Mouse (Mus musculus) embryo, embryonic 10 days (tissue): ENCODE data around the gene Suco.

Source experiments
- DNase-seq: peaks from one replicate; pipeline ENCODE4 v3.0.0-alpha.2; 2015; ENCODE audit warnings: low spot score

Suco gene

GRCm38 (mm10) chr1:161876553-161877447 lies at the start of gene Suco:
Gene Suco (minus strand): TSS chr1:161876682.
- DNase-seq, result peak; percentile 99

DNA sequence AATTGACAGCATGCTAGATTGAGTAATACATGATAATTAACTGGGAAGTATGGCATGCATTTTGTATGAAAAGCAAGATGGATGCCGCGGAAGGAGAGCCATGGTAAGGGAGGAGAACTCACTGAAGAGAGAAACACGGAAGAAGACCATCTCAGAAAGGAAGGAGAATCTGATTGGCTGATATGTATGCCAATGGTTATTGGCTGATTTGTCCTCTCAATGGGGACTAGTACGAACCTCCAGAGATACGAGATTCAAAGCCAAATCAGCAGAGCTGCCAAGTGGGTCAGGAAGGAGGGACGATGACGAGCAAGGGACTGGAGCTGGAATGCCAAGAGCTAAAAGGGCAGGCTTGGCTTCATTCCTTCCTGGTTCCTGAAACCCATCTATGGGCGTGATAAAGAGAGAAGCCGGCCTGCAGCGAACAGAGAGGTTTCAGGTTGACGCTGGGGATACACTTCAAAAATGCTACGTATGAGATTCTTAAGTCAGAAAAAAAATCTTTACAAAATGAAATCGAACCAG lies 48.9 kb upstream of the Suco start:
- DNase-seq, result no peak

- no peak for DNase-seq
Observed at GRCm38 (mm10) chr1:161924321-161924720, 47.8 kb upstream of the Suco start.

- no peak for DNase-seq
Observed at GRCm38 (mm10) chr1:161921928-161922327, 45.4 kb upstream of the Suco start.

- no peak for DNase-seq
Observed at GRCm38 (mm10) chr1:161920475-161921454, 44.3 kb upstream of the Suco start.

DNA sequence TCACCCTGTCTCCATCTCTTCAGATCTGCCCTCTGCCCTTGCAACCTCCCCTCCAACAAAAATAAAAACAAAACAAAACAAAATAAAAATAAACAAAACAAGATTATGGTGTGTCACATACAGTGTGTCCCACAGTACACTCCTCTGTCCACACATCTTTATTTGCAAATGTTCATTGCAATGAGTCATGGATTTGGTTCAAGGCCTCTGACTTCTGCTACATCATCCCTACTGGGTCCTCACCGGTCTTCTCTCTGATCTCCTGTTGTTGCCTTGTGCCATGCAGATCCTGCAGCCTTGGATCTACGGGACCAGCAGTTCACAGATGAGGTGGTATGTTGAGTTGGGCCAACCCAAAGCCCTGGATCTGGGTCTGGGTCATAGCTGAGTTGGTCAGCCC lies 43.1 kb upstream of the Suco start:
- no peak for DNase-seq

GRCm38 (mm10) chr1:161918682-161919372 lies 42.3 kb upstream of the Suco start:
- DNase-seq, result peak; percentile 9

DNA sequence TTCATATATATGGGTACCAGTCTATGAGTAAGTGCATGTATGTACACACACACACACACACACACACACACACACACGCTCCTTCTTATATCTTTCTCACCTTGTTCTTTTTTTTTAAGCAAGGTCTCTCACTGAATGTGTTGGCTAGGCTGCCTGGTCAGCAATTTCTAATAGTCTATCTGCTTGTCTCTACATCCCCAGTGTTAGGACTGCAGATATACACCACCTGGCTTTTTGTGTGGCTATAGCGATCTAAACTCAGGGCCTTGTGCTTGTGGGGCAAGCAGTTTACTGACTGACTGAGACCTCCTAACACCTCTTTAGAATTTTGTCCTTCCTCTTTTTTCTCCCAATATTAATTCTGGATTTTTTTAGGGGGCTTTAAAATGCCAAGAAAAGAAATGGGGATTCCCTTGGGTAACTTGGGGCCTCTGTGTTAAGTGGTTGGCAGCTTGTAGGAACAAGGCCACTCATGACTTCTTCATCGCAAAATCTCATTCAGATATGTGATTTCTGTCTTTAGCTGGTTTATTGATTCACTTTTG lies 41.5 kb upstream of the Suco start:
- DNase-seq, result no peak

GRCm38 (mm10) chr1:161916036-161916435 lies 39.6 kb upstream of the Suco start:
- peak; percentile 26 for DNase-seq

DNA sequence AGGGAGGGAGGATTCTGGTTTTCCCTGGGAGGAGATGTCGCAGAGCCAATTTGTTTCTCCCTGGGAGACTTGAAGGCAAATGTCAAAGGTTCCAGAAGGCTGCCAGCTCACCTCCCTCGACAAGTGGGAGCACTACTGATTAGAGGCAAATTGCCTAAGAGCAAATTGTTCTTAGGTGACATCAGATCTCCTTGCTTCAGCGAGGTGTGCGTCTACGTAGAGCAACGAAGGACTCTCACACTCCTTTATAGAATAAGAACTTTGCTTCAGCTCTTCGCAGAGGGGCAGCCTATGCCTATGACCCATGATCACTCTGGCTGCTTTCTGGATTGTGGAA lies 37.1 kb upstream of the Suco start:
- no peak for DNase-seq

DNA sequence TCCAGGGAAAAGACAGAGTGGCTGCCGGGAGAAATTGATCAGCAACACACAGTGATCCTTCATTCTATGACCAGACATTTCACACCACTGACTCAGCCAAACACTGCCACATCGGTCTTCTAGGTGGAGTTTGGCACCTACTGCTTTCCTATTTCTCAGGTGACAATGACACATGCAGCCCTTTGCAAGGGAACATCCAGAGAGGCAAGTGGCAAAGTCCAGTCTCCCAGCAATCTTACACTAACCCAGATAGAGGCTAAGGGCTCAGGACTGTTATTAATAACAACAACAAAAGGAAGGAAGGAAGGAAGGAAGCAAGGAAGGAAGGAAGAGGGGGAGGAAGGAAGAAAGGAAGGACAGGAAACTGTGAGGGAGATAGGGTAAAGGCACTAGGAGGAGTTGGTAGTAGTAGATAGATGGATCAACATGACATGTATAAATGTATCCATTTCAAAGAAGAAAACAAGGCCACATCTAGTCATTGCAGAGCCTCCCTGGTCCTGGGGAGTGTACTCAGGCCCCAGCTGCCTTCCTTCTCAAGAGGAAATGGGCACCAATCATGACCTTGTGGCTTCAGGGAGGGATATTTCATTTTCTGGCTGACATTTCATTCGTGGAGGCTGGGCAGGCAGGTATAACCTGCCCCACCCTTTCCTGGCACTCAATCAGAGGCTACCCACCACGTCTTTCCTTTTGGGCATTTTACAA lies 36.6 kb upstream of the Suco start:
- no peak for DNase-seq

GRCm38 (mm10) chr1:161909074-161909473 lies 32.6 kb upstream of the Suco start:
- DNase-seq, result no peak

GRCm38 (mm10) chr1:161907795-161908457 lies 31.4 kb upstream of the Suco start:
- DNase-seq, result no peak

GRCm38 (mm10) chr1:161907111-161907510 lies 30.6 kb upstream of the Suco start:
- DNase-seq, result no peak

GRCm38 (mm10) chr1:161902692-161903452 lies 26.4 kb upstream of the Suco start:
- no peak for DNase-seq

DNA sequence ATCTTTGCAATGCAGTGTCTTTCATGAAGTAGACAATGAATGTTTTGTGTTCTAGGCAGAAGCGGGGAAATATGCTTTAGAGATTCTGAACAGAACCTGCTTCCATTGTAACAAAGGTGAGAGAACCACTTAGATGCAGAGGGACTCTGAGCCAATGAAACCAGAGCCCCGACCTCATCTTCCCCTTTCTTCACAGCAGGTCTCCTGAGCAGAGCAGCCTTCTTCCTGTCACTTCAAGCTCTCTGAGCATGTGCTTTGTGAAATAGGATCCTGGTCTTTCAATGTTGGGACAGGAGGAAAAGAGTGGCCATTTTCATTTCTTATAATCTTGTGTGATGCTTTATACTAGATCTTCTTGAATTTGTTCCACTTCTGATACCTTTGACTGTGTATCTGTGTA lies 23.6 kb upstream of the Suco start:
- DNase-seq, result no peak

- no peak for DNase-seq
Observed at GRCm38 (mm10) chr1:161897235-161897634, 20.8 kb upstream of the Suco start.

DNA sequence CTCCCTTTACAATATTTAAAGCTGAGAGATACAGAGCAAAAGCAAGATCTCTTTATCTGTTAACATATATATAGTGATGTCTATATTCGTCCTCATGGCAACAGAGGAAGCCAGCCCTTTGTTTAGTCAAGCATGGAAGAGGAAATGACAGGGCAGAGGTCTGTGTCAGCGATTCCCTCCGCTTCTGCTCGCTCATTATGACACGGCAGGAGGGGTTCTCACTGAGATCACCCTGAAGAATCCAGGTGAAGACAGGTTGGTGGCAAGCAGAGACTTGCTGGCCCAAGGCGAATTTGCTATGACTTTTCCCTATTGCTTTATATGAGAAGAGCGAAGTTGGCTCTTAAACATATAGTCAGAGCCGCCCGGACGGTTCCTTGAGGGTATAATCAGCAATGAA lies 19.6 kb upstream of the Suco start:
- DNase-seq, result peak; percentile 34

DNA sequence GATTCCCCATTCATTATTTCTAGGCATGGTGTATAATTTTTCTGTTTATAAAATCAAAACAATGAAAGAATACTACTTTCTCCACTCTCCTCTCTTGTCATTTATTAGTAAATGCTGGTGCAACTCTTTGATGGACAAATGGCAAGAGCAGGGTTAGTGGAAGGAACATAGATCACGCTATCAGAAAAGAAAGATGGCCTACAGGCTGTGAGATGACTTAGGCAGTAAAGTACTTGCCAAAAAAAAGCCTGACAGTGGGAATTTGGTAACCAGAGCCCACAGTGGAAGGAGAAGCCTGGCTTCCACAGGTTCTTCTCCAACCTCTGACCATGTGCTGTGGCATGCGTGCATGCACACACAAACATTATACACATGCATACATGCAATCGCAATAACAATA lies 18.5 kb upstream of the Suco start:
- DNase-seq, result no peak

DNA sequence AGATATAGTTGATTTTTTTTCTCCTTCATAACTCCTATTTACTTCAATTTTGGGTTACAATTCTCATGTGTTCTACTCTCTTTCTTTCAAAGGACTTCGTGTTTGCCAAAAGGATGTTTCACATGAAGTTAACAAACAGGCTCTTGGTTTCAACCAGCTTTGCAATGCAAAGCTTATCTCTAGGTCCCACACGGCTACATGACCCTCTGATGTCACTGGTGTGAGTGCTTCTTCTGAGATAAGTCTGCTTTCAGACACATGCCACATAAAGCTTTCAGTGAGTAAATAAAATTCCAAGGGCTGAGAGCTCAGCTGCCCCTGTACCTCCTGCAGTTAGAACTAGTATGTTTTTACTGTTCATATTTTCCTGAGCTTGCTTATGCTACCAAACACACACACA lies 18.1 kb upstream of the Suco start:
- peak; percentile 50 for DNase-seq
